Mouse (Mus musculus): Measurements from ENCODE around the gene Fabp6.

Gene Fabp6

DNA sequence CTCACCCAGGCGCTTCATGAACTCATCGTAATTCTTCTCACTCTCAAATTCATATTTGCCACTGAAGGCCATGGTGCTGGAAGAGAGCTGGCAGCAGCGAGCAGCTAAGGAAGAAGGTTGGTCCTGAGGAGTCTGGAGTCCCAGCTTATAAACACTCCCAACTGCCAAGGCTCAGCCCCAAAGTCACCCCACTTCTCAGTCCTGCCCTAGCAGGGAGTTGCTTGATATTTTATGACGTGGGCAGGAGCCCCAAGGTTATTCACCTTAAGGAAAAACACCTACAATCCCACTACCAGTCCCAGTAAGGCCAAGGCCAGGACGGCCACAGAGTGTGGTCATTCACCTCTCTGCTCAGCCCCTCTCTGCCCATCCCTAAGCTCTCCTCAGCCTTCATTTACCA is at the start of gene Fabp6:
Gene Fabp6, minus strand, starts transcription at position 101 of the 400 bp plus-strand sequence.
- no peak for DNase-seq (ENCODE audit: extremely low read depth, insufficient read length, low spot score)

DNA sequence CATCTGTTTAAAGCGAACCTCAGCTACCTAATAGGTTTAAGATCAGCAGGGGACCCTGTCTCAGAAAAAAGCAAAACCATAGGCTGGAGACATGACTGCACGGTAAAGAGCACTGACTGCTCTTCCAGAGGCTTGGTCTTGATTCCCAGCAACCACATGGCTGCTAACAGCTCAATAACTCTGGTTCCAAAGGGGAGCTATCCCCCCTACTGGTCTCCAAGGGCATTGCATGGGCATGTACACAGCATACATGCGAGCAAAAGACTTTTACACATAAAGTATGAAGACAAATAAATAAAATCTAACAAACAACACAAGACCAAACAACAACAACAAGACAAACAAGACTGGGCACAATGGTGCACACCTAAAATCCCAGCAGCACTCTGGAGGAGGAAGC is 43.9 kb upstream of the Fabp6 start:
- no peak for DNase-seq (ENCODE audit: extremely low read depth, insufficient read length, low spot score)

DNA sequence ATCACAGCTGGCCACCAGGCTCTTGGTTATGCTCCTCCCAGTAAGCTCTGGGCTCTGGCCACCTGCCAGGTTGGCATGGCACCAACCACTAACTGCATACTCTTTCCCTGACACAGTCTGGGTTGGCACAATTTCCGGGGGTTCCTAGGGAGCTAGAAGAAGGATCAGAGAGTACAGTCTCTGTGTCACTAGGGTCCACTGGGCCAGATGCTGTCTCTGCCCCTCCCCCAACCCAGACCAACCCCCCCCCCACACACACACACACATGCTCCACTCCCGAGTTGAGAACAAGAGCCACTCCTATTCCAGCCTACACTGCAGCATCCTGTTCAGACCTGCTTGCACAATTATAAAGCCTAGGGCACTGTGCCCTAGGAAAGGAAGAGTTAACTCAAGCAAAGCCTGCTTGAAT is 41.8 kb upstream of the Fabp6 start:
- peak; percentile 90 for DNase-seq (ENCODE audit: extremely low read depth, insufficient read length, low spot score)

DNA sequence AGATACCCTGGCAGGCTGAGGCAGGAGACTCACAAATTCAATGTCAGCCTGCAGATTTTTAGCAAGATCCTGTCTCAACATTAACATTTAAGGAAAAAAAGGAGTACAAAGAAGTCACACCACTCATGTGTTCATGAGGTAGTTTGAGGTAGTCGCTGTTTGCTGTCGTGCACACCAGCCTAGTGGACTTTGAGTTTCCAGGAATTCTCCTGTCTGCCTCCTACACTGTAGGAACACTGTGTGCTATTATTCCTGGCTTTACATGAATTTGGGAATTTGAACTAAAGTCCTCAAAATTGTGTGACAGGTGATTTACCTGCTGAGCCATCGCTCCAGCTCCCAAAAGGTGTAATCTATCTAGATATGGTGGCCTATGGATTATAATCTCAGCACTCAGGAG is 37.1 kb upstream of the Fabp6 start:
- no peak for DNase-seq (ENCODE audit: extremely low read depth, insufficient read length, low spot score)

DNA sequence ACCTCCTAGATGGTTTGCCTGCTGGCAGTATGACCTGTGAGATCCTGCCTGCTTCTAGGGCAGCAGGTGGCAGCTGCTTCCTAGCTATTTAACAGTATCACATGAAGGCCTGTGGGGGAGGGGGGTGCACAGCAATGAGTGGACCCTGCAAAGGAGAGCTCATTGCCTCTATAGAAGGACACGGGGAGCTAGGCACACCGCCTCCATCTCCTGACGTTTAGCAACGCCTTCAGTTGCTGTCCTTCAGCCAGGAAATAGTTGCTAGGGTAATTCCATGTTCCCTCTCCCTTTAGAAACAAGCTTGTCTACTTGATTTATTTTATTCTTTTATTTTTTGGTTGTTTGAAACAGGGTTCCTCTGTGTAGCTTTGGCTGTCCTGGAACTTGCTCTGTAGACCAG is 35.4 kb upstream of the Fabp6 start:
- no peak for DNase-seq (ENCODE audit: extremely low read depth, insufficient read length, low spot score)

DNA sequence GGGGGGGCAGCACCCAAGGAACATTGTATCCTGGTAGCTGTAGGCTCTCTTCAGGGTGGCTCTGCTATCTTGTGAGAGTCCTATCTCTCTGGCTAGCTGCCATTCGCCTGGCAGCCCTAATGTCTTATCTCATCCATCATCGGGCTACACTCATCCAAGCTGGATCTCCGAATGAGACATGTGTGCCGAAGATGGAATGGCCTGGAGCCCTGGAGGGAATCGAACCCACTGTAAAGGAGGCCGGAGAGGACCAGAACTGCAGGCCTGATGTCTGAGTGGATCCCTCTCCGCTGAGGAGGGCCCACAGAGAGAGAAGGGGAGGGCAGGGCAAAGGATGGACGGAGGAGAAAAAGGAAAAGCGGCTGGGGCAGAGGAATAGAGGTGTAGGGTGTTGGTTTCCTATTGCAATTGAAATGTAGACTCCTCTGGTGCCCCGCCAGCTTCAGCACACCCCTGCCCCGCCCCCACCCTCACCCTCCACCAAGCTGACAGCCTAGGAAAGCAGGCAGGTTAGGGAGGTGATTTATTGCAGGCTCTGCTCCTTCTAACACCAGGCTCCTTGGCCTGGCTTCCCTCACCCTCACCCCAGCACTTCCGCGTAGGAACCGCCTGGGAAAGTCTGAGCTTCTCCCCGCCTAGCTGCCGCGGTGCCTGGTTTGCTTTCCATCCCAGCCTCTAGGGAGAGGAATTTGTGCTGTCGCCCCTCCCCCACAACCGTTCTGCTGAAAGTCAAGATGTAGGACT is 32.5 kb upstream of the Fabp6 start:
- no peak for DNase-seq (ENCODE audit: extremely low read depth, insufficient read length, low spot score)

DNA sequence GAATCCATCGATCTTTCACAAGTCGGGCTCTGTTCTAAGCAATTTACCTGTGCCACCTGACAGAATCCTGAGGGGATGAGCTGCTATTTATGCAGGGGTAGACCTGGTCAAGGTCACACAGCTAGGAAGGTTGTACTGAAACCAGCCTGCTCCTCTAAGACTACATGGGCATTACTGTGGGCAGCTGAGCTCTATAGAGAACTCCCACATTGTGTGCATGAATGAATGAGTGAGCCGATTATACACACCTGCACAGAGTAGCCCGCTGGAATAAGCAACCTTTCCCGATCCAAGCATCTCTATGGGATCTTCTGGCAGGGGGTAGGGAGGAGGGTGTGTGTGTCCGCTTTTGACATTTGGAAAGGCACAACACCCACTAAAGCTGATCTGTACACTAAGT is 31.8 kb upstream of the Fabp6 start:
- DNase-seq (ENCODE audit: extremely low read depth, insufficient read length, low spot score), result no peak

DNA sequence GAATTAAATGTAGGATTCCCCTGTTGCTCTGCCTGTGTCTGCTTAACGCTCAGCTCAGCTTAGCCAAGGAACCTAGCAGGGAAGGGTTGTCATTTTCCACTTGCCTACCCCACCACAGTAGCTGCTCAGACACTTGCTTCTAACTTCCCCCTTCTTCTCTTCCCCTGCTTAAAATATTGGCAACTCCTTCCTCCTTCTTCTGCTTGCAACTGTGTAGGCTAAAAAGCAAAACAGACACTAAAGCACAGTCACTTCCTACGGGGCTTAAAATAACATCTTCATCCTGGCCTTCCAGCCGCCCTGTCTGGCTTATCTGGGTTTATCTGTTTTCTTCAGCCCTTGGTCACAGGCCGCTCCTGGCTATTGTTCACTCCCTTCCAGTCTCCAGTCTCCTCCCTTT is 31.2 kb upstream of the Fabp6 start:
- DNase-seq (ENCODE audit: extremely low read depth, insufficient read length, low spot score), result no peak

DNA sequence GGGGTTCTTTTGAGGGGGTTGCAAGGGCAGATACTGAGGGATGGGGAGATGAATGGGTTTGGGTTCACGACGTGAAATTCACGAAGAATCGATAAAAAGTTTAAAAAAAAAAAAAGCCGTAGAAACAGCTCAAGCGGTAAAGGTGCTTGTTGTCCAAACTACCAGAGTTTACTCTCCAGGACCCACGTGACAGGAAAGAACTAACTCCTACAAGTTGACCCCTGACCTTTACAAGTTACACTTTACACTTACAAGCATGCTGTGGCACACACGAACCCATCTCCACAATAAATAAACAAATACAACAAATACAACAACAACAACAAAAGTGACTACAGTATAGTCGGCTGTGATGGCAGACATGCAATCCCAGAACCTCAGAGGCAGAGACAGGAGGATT is 30.3 kb upstream of the Fabp6 start:
- DNase-seq (ENCODE audit: extremely low read depth, insufficient read length, low spot score), result no peak

DNA sequence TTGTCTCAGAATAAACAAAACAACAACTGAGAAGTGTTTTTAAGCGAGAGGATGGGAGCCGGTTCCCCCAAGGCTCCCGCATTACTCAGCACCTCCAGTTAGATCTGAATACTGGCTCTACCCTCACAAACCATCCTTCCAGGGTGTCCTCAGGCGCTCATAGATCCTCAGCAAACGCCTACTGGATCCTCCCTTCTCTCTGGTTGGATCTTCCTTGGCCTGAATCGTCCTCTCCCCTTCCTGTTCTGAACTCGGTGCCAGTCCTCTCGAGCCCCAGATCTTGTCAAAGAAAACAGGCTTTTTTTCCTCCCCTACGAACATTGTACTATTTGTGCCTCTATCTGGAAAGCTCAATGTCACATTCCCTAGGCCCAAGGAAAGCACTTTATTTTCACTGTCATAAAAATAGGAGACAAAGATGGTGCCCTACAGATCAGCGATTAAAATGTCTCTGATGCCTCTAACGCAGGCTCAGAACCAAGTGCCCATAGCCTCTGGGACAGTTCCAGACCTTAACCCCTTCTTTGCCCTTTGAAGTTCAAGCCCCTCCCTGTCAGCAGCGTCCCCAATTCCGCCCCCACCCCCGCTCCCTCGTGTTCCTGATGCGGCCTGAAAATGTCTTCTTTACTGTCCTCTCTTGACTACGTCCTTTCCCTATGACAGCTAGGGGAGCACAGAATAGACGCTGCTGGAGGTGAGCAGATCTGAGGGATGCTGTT is 25.7 kb upstream of the Fabp6 start:
- no peak for DNase-seq (ENCODE audit: extremely low read depth, insufficient read length, low spot score)

DNA sequence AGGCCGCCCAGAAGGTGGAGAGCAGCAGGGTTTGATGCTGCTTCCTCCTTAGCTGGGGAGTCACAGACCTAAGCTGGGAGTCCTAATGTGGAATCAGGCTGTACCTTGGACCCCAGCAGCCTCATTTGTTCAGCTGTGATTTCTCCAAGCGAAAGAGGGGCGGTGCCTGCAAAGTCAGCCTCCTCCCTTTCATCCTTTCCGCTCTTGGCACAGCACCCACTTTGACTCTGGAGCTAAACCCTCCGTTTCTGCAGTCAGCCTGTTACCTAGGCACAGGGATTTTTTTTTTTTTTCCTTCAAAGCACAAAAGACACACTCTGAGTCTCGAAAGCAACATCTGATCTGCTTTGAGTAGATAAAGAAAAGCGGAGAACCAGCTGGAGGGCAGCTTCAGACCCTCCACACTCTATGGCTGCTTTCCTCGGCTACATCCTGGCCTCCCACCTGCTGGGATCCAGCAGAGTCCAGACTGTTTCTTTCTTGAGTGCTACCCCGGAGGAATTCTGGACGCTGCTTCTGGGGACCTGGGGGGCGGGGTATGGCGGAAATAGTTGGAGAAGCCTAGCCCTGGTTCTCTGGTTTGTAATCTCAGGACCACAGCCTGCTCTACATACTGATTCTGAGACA is 25.1 kb upstream of the Fabp6 start:
- DNase-seq (ENCODE audit: extremely low read depth, insufficient read length, low spot score), result no peak

DNA sequence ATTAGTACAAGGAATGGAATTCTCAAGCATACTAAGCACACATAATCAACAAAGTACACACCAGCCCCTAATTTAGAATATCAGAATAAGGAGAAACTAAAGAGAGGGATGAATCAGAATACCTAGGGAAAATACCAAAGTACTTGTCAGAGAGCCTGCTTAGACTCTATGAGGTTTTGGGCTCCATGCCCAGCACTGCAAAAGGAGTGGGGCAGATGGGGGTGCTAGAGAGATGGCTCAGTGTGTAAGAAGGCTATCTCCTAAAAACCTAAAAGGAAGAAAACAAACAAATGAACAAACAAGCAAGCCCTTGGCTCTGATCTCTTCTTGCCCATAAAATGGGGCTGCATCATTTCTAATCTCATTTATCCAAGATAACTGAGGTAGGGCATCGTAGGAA is 23.0 kb upstream of the Fabp6 start:
- DNase-seq (ENCODE audit: extremely low read depth, insufficient read length, low spot score), result peak; percentile 34

DNA sequence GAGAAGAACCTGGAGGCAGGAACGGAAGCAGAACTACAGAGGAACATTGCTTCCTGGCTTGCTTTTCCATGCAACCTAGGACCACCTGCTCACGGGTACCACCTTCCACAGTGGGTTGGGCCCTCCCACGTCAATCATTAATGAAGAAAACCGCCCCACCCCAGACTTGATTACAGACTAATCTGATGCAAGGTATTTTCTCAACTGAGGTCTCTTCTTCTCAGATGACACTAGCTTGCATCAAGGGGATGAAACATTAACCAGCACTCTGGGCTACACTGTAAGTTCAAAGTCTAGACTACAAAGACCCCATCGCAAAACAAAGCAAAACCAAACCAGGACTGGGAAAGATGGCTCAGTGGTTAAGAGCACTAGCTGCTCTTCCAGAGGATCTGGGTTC is 20.4 kb upstream of the Fabp6 start:
- no peak for DNase-seq (ENCODE audit: extremely low read depth, insufficient read length, low spot score)

DNA sequence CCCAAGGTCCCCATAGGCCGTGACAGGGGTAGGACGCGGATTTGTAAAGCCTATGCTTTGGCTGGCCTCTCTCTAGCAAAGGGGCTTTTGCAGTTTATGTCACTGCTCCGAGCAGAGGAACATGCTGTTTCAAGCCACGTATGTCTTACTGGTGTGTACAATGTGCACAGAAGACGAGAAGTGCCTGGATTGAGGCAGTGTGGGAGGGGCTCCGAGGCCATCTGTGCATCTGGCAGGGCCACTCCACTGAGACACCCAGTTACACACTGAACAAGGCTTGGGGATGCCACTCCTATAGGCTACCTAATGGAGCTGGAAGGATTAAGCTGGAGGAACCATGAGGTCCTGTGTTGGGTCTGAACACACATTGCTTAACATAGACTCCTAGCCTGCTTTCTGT is 17.1 kb upstream of the Fabp6 start:
- DNase-seq (ENCODE audit: extremely low read depth, insufficient read length, low spot score), result no peak

DNA sequence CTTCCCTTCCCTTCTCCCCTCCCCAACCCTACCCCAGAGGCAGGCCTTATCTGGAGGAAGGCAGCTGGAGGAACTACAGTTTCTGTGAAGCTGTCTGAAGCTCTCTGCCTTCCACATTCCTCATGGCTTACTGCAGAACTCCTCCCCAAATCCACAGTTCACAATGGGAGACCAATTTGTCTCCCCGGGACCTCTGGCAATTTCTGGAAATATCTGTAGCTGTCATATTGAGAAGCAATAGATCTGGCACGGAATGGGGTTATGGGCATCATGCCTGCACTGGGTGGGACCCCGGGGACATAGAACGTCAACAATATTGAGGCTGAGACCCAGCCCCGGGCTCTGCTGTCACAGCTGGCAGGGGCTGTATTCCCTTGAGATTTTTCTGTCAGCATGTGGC is 16.6 kb upstream of the Fabp6 start:
- no peak for DNase-seq (ENCODE audit: extremely low read depth, insufficient read length, low spot score)

DNA sequence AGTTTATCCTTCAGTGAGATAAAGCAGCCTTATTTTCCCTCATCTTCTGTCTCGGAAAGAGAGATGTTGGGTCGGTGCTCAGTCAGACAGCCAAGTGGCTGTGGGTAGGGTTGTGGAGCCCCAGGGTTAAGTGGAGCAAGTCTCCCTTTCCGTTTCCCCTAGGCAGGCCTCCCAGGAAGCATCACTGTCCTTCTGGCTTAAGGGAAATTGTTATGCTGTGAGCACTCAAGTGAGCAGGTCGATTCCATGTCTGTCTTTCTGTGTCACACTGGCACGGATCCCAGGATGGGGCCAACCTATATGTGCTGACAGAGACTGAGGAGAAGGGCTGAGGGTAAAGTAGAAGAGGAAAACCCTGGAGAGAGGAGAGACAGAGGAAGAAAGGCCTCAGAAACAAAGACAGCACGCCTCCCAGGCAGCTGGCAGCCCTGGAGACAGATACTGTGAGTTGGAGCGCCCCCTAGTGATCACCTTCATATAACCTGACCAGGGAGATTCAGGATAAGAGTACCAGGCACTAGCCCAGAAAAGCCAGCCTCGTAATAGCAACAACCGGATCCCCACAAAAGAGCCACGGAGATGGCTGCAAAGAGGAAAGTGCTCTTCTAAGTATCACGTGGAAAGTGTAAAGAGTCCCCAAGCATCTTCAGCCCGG is 11.6 kb upstream of the Fabp6 start:
- DNase-seq (ENCODE audit: extremely low read depth, insufficient read length, low spot score), result peak; percentile 45

DNA sequence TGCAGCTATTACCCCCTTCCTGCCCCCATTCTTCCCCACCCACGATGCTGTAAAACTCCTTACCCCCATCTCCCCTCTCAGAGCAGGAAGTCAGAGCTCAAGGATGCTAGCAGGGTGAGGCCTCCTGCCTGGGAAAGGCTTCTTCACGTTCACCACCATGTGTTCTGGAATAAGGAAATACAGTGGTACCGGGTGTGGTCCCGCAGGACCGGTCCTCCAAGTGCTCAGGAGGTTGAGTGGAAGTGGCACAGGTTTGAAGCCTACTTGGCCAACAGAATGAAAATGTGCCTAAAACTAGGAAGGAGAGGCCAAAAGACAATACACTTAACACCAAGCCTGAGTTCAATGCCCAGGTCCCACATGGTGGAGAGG is 9.3 kb upstream of the Fabp6 start:
- no peak for DNase-seq (ENCODE audit: extremely low read depth, insufficient read length, low spot score)

DNA sequence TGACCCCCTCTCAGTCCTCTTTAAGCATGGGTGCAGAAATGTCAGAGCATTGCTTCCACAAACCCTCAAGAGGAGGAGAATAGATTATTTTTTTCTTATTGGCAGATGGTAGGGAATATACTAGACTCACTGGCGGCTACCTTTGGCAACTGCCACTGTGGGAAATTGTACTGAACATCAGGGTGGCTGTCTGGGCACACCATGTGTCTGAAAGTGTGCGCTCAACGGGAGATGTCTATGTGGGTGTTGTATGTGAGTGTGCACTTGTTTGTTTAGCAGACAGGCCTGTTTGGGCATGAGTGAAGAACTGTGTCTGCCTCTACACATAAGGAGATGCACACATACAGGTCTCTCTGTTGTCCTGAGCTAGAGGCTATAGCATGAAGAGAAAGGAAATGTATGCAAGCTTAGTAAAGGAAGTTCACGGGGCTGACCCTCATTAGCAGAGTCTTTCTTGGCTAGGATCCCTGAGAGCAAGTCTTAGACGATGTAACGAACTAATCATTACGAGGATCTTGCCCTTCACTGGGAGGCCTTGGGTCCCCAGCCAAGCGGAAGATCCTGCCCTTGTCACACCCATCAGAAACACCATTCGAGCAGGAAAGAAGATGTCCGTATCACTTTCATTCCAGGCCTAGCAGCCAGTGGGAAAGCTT is 8.8 kb upstream of the Fabp6 start:
- DNase-seq (ENCODE audit: extremely low read depth, insufficient read length, low spot score), result no peak

DNA sequence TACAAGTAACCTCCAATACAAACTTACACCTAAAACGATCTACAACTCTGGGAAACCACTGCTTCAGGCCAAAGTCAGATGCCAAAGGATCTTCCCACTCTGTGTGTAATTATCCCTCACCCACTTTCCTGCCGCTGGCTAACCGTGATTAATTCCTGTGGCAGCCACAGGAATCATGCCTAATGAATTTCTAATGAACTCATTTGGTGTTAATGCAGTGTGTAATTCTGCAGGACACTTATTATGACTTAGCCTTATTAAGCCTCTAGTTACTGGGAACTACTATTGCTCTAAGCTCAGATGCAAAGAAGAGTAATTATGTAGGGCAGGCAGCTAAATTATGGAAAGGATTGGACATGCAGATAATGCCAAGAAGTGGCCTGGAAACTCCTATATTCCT is 7.1 kb upstream of the Fabp6 start:
- no peak for DNase-seq (ENCODE audit: extremely low read depth, insufficient read length, low spot score)

DNA sequence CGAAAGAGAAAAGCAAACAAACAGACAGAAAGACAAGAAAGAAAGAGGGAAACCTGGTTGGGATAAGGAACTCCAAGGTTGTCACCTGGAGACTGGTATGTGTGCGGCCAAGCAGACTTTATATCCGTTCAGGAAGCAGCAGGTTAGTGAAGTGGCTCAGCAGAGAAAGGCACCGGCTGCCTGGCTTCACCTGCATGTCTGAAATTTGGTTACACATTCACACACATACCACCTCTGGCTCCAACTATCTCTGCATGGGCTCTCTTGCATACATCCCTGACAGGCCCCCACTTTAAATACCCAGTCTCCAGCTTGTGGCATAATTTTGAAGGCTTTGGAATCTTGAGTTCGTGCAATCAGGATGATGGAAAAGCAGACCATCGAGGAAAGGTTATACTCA is 4.5 kb upstream of the Fabp6 start:
- no peak for DNase-seq (ENCODE audit: extremely low read depth, insufficient read length, low spot score)

DNA sequence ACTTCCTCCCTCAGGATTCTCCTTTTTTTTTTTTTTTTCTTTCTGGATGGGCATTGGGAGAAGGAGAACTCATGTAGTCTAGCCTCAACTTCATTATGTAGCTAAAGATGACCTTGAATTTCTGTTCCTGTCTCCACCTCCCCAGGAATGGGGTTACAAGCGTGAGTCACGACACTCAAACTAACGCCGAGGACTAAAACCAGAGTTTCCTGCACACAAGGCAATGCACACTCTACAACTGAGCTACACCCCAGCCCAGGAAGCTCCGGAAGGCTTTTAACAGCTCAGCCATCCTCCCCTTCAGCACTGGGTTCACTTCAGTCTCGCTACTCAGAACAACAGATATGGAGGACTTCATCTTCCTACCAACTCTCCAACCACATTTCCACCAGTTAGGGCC is 3.6 kb upstream of the Fabp6 start:
- DNase-seq (ENCODE audit: extremely low read depth, insufficient read length, low spot score), result no peak
